8 mouse cellular contexts compared by ENCODE assay signal in the genomic region with DNA sequence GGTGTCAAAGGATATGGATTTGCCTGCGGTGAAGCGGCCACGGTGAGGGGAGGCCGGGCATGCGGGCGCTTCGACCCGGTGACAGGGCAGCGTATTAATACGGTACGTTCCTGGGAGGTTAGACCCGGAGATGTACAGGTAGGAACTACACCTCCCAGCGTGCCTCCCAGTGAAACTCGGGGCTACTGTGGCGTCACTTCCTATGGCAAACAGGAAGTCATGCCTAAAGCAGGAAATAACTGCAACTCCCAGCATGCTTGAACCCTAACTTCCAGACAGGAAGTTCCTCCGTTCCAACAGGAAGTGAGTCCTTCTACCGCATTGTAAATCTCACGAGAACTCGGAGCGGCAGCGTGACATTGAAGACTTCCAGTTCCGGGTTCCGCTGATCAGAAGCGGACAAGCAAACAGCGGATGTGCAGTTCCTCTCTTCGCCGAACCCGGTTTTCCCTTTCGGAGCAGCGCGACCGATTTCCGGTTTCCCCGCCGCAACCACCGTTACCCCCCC.
DNase-seq lines count a peak whose midpoint lies in the region; ATAC-seq and TF ChIP-seq lines count a peak whose summit lies in the region.

No protein-coding gene starts in this region.

- no peaks in the 10 kb centered on the region for H3K9me3 ChIP-seq in hindbrain, postnatal 0 days (ENCODE audit: low read length)

- WGBS in hindbrain, postnatal 0 days = 12% methylated on average over 34 of the region's 36 CpGs

- intact Hi-C loops in left cerebral cortex, adult 2 months (cut with DNase I) = loop anchor here (1.0 to 2.0 kb wide), 2 partner anchors 75 to 130 kb away; a partner anchor contains a TSS

- no peaks in the 10 kb centered on the region for H3K27me3 ChIP-seq in hindbrain, postnatal 0 days (ENCODE audit: insufficient read depth, low read length)

- H3K4me2 ChIP-seq in hindbrain, postnatal 0 days (ENCODE audit: low read depth, low read length) = peak overlapping the region; percentile 63

- peak overlapping the region; percentile 58 for H3K4me3 ChIP-seq in hindbrain, postnatal 0 days (ENCODE audit: low read length)
- H3K4me3 ChIP-seq in left cerebral cortex, adult 2 months = peak overlapping the region; percentile 79

- peak overlapping the region; percentile 49 for H3K9ac ChIP-seq in hindbrain, postnatal 0 days (replicated peaks; ENCODE audit: low read length)

- peak overlapping the region; percentile 89 for H3K27ac ChIP-seq in hindbrain, postnatal 0 days
- H3K27ac ChIP-seq in left cerebral cortex, adult 2 months = peak overlapping the region; percentile 93

- ATAC-seq in hindbrain, postnatal 0 days = peak; percentile 90
- peak; percentile 78 for ATAC-seq in megakaryocyte, adult 5-6 weeks (ENCODE audit: poor library complexity, severe bottlenecking)

- H3K36me3 ChIP-seq in hindbrain, postnatal 0 days (ENCODE audit: insufficient read depth, low read length) = peaks cover 10% of the 10 kb centered on the region; the same call in 1 of the 2 replicates

- 0 out of 2 replicates have a peak, but pooled peaks cover 3% of the 10 kb centered on the region for H3K4me1 ChIP-seq in hindbrain, postnatal 0 days (ENCODE audit: insufficient read depth, low read length)

- no peak for TF ChIP-seq CTCF in hindbrain, postnatal 0 days (IDR thresholded peaks at IDR 0.05; ENCODE audit: low read depth)
- TF ChIP-seq CTCF in left cerebral cortex, adult 2 months (IDR thresholded peaks at IDR 0.05) = no peak

- peak; percentile 80 for DNase-seq in WW6 (ENCODE audit: low read depth, low spot score)
- DNase-seq in cerebellum, postnatal 36 days = peak; percentile 86 to 91
- DNase-seq in frontal cortex, postnatal 36 days (ENCODE audit: low spot score in 2 of 2) = peak; percentile 90 to 96
- DNase-seq in hindbrain, postnatal 0 days (ENCODE audit: low spot score) = peak; percentile 97
- DNase-seq in left cerebral cortex, adult 2 months (ENCODE audit: extremely low spot score in 1 of 2, low spot score in 2 of 2) = peak; percentile 84 to 90
- peak; percentile 93 to 94 for DNase-seq in right cerebral cortex, adult 2 months (ENCODE audit: low spot score in 2 of 2)
- peak; percentile 88 for DNase-seq in urinary bladder, postnatal 14 days (ENCODE audit: low spot score)

Comparison
In these comparisons a context has a peak if more than half of its experiments do, and no peak if none do; other contexts are left out.
1. Peak in every context shown above with its lines: DNase-seq, ATAC-seq, H3K4me3 ChIP-seq and H3K27ac ChIP-seq.